Mouse (Mus musculus) liver, embryonic 13.5 days (tissue): ENCODE measurements around the gene Baz2b. TPM values are rescaled to one million over a fixed set of nuclear protein-coding genes. Genes with fewer than 3 reads are reported as not detected.

Experiments
- ATAC-seq: fragments of 200-750 bp; cut with Nextera tagmentation; 2 replicates; pipeline ENCODE4 v1.8.0; 2017; ENCODE audit warnings: low read depth, mild to moderate bottlenecking, moderate number of reproducible peaks, moderate library complexity
- DNase-seq: peaks from one replicate; pipeline ENCODE4 v3.0.0; 2022
- H3K27ac ChIP-seq: fragments of 300-500 bp; sonication (generic); 2 replicates; pipeline ENCODE4 v1.5.1; 2015; ENCODE audit warnings: moderate library complexity, mild to moderate bottlenecking, inconsistent platforms
- H3K27me3 ChIP-seq: fragments of 300-500 bp; sonication (generic); 2 replicates; pipeline ENCODE4 v1.6.1; 2015; ENCODE audit warnings: mild to moderate bottlenecking, inconsistent platforms
- H3K36me3 ChIP-seq: fragments of 300-500 bp; sonication (generic); 2 replicates; pipeline ENCODE4 v1.6.1; 2015; ENCODE audit warnings: mild to moderate bottlenecking, inconsistent platforms
- H3K4me1 ChIP-seq: fragments of 300-500 bp; sonication (generic); replicated peaks from 2 replicates; pipeline ENCODE4 v1.6.1; 2015; ENCODE audit warnings: inconsistent platforms
- H3K4me2 ChIP-seq: fragments of 300-500 bp; sonication (generic); 2 replicates; pipeline ENCODE4 v1.6.1; 2015; ENCODE audit warnings: inconsistent platforms, mild to moderate bottlenecking, moderate library complexity
- H3K4me3 ChIP-seq: fragments of 300-500 bp; sonication (generic); replicated peaks from 2 replicates; pipeline ENCODE4 v1.5.1; 2015; ENCODE audit warnings: mild to moderate bottlenecking, inconsistent platforms
- H3K9ac ChIP-seq: fragments of 300-500 bp; sonication (generic); 2 replicates; pipeline ENCODE4 v1.6.1; 2015; ENCODE audit warnings: mild to moderate bottlenecking, inconsistent platforms
- H3K9me3 ChIP-seq: fragments of 300-500 bp; sonication (generic); replicated peaks from 2 replicates; pipeline ENCODE4 v1.6.1; 2016; ENCODE audit warnings: inconsistent platforms
- WGBS: fragments of 180-500 bp; shearing (Covaris S2); methylation state at CpG from one replicate; pipeline ENCODE4 v1.1.7; 2015; ENCODE audit not compliant: insufficient replicate concordance; 5-methylcytosine and 5-hydroxymethylcytosine counted together
- polyA plus RNA-seq: library from polyadenylated mRNA; unstranded; fragments of >200 nt; fragmentation: Nextera tagmentation; extraction: Ambion mirVana; gene quantifications from 2 replicates; pipeline ENCODE4 v1.2.1, GENCODE M21; 2015

The Baz2b gene
- polyA plus RNA-seq, 1 experiment from 2014 or later, result 14.4 TPM

- H3K4me3 ChIP-seq, result no peak overlapping the region
- no peak overlapping the region for H3K9ac ChIP-seq
- no peak overlapping the region for H3K27ac ChIP-seq
- ATAC-seq (no peak), DNase-seq (no peak)
- H3K36me3 ChIP-seq, result no peaks in the 10 kb centered on the region
- no peaks in the 10 kb centered on the region for H3K9me3 ChIP-seq
- no peak overlapping the region for H3K4me2 ChIP-seq
- H3K27me3 ChIP-seq, result no peaks in the 10 kb centered on the region
- H3K4me1 ChIP-seq, result peaks cover 23% of the 10 kb centered on the region
- 85% methylated on average over 7 of the region's 7 CpGs for WGBS
These were observed 81.0 kb downstream of the Baz2b start for GRCm38 (mm10) chr2:60128631-60129030.

- no peaks in the 10 kb centered on the region for H3K36me3 ChIP-seq
- peaks cover 33% of the 10 kb centered on the region for H3K4me1 ChIP-seq
- H3K9ac ChIP-seq, result no peak overlapping the region
- 57% methylated on average over 7 of the region's 7 CpGs for WGBS
- ATAC-seq (no peak), DNase-seq (no peak)
- H3K9me3 ChIP-seq, result no peaks in the 10 kb centered on the region
- peak overlapping the region; percentile 43; the same call in 1 of the 2 replicates for H3K4me2 ChIP-seq
- no peak overlapping the region for H3K27ac ChIP-seq
- peak overlapping the region; percentile 28 for H3K4me3 ChIP-seq
- no peaks in the 10 kb centered on the region for H3K27me3 ChIP-seq
These were observed 82.8 kb downstream of the Baz2b start for GRCm38 (mm10) chr2:60126831-60127230.

- 14% methylated on average over 8 of the region's 8 CpGs for WGBS
- Histone ChIP-seq H3K4me2 (peak overlapping the region; percentile 74), H3K4me1 (peaks cover 35% of the 10 kb centered on the region), H3K27me3 (no peaks in the 10 kb centered on the region), H3K27ac (no peak overlapping the region), H3K36me3 (no peaks in the 10 kb centered on the region), H3K9ac (peak overlapping the region; percentile 97; the same call in 1 of the 2 replicates), H3K4me3 (peak overlapping the region; percentile 92), H3K9me3 (no peaks in the 10 kb centered on the region)
- DNase-seq (no peak), ATAC-seq (no peak)
These were observed 83.3 kb downstream of the Baz2b start for GRCm38 (mm10) chr2:60126292-60126691.

GRCm38 (mm10) chr2:60125049-60126004 lies 84.3 kb downstream of the Baz2b start:
- peak; percentile 61 for DNase-seq
- H3K4me2 ChIP-seq, result peak overlapping the region; percentile 74
- peak; percentile 76 for ATAC-seq
- peaks cover 40% of the 10 kb centered on the region for H3K4me1 ChIP-seq
- H3K4me3 ChIP-seq, result peak overlapping the region; percentile 92
- H3K9me3 ChIP-seq, result no peaks in the 10 kb centered on the region
- H3K36me3 ChIP-seq, result no peaks in the 10 kb centered on the region
- peak overlapping the region; percentile 97 for H3K9ac ChIP-seq
- H3K27me3 ChIP-seq, result no peaks in the 10 kb centered on the region
- peak overlapping the region; percentile 98 for H3K27ac ChIP-seq
- WGBS, result 1% methylated on average over 55 of the region's 83 CpGs

GRCm38 (mm10) chr2:60124648-60125048 lies 85.0 kb downstream of the Baz2b start:
- Histone ChIP-seq H3K9ac (peak overlapping the region; percentile 97), H3K36me3 (no peaks in the 10 kb centered on the region), H3K9me3 (no peaks in the 10 kb centered on the region), H3K4me3 (peak overlapping the region; percentile 92), H3K4me2 (peak overlapping the region; percentile 74), H3K4me1 (peaks cover 39% of the 10 kb centered on the region), H3K27ac (peak overlapping the region; percentile 98), H3K27me3 (no peaks in the 10 kb centered on the region)
- peak; percentile 50 for DNase-seq
- WGBS, result under 1% methylated on average over 46 of the region's 47 CpGs
- ATAC-seq, result peak; percentile 88

- Histone ChIP-seq H3K27ac (peak overlapping the region; percentile 98), H3K4me3 (peak overlapping the region; percentile 92), H3K4me2 (peak overlapping the region; percentile 74), H3K4me1 (peaks cover 42% of the 10 kb centered on the region), H3K9me3 (no peaks in the 10 kb centered on the region), H3K9ac (peak overlapping the region; percentile 97), H3K27me3 (no peaks in the 10 kb centered on the region), H3K36me3 (no peaks in the 10 kb centered on the region)
- DNase-seq (no peak), ATAC-seq (no peak; the same call in 1 of the 2 replicates)
- 2% methylated on average over 13 of the region's 13 CpGs for WGBS
These were observed 85.6 kb downstream of the Baz2b start for GRCm38 (mm10) chr2:60123911-60124647.

- Histone ChIP-seq H3K9me3 (no peaks in the 10 kb centered on the region), H3K27ac (no peak overlapping the region; the same call in 1 of the 2 replicates), H3K27me3 (no peaks in the 10 kb centered on the region), H3K9ac (0 out of 2 replicates have a peak overlapping the region, but pooled peaks have one; percentile 47), H3K4me2 (peak overlapping the region; percentile 39; the same call in 1 of the 2 replicates), H3K36me3 (no peaks in the 10 kb centered on the region), H3K4me1 (peaks cover 47% of the 10 kb centered on the region), H3K4me3 (peak overlapping the region; percentile 39)
- 27% methylated on average over 6 of the region's 6 CpGs for WGBS
- ATAC-seq, result no peak
- DNase-seq, result no peak
These were observed 86.4 kb downstream of the Baz2b start for GRCm38 (mm10) chr2:60123061-60123874.

- Histone ChIP-seq H3K4me1 (peaks cover 52% of the 10 kb centered on the region), H3K9ac (no peak overlapping the region), H3K36me3 (no peaks in the 10 kb centered on the region), H3K27ac (no peak overlapping the region), H3K4me3 (no peak overlapping the region), H3K27me3 (no peaks in the 10 kb centered on the region), H3K9me3 (no peaks in the 10 kb centered on the region), H3K4me2 (no peak overlapping the region)
- WGBS, result 75% methylated on average over 2 of the region's 2 CpGs
- DNase-seq, result no peak
- ATAC-seq, result no peak
These were observed 87.5 kb downstream of the Baz2b start for GRCm38 (mm10) chr2:60122188-60122587.

- no peak overlapping the region for H3K4me2 ChIP-seq
- 48% methylated on average over 2 of the region's 2 CpGs for WGBS
- H3K4me1 ChIP-seq, result peaks cover 43% of the 10 kb centered on the region
- no peaks in the 10 kb centered on the region for H3K27me3 ChIP-seq
- no peak overlapping the region for H3K9ac ChIP-seq
- H3K36me3 ChIP-seq, result no peaks in the 10 kb centered on the region
- H3K27ac ChIP-seq, result no peak overlapping the region
- no peaks in the 10 kb centered on the region for H3K9me3 ChIP-seq
- H3K4me3 ChIP-seq, result no peak overlapping the region
- no peak for DNase-seq
- ATAC-seq, result no peak
These were observed 89.0 kb downstream of the Baz2b start for GRCm38 (mm10) chr2:60120681-60121080.

- H3K27me3 ChIP-seq, result no peaks in the 10 kb centered on the region
- no peak overlapping the region for H3K4me2 ChIP-seq
- no peaks in the 10 kb centered on the region for H3K9me3 ChIP-seq
- H3K4me1 ChIP-seq, result peaks cover 49% of the 10 kb centered on the region
- no peak overlapping the region for H3K9ac ChIP-seq
- ATAC-seq (no peak), DNase-seq (no peak)
- H3K4me3 ChIP-seq, result no peak overlapping the region
- WGBS, result 77% methylated on average over 10 of the region's 10 CpGs
- no peaks in the 10 kb centered on the region for H3K36me3 ChIP-seq
- no peak overlapping the region for H3K27ac ChIP-seq
These were observed 90.7 kb downstream of the Baz2b start for GRCm38 (mm10) chr2:60118684-60119558.
